Mouse (Mus musculus) midbrain, embryonic 16.5 days (tissue): ENCODE measurements at regions not wholly inside any gene's neighbourhood (a gene's known extent, or its start where the extent isn't known, plus 50 kb on each side); places are given as distances from the start of the nearest gene placed in this dataset.

ENCODE experiments used
- ATAC-seq: fragments of 200-750 bp; cut with Nextera tagmentation; 2 replicates; pipeline ENCODE4 v1.8.0; 2017; ENCODE audit warnings: moderate TSS enrichment
- H3K27ac ChIP-seq: fragments of 300-500 bp; sonication (generic); 2 replicates; pipeline ENCODE4 v1.5.1; 2014; ENCODE audit warnings: mild to moderate bottlenecking, low read length, mixed read lengths
- H3K27me3 ChIP-seq: fragments of 300-500 bp; sonication (generic); 2 replicates; pipeline ENCODE4 v1.6.1; 2014; ENCODE audit warnings: low read depth, low read length, mixed read lengths; ENCODE audit not compliant: control insufficient read depth, insufficient read depth
- H3K36me3 ChIP-seq: fragments of 300-500 bp; sonication (generic); 2 replicates; pipeline ENCODE4 v1.6.1; 2014; ENCODE audit warnings: mild to moderate bottlenecking, low read length, moderate library complexity, mixed read lengths; ENCODE audit not compliant: control insufficient read depth, insufficient read depth
- H3K4me1 ChIP-seq: fragments of 300-500 bp; sonication (generic); 2 replicates; pipeline ENCODE4 v1.6.1; 2014; ENCODE audit warnings: mild to moderate bottlenecking, low read length, mixed read lengths; ENCODE audit not compliant: control insufficient read depth, insufficient read depth
- H3K4me2 ChIP-seq: fragments of 300-500 bp; sonication (generic); 2 replicates; pipeline ENCODE4 v1.6.1; 2014; ENCODE audit warnings: mild to moderate bottlenecking, low read length, mixed read lengths
- H3K4me3 ChIP-seq: fragments of 300-500 bp; sonication (generic); 2 replicates; pipeline ENCODE4 v1.5.1; 2014; ENCODE audit warnings: low read depth, mild to moderate bottlenecking, low read length, moderate library complexity, mixed read lengths
- H3K9ac ChIP-seq: fragments of 300-500 bp; sonication (generic); 2 replicates; pipeline ENCODE4 v1.6.1; 2014; ENCODE audit warnings: low read depth, low read length, mixed read lengths
- H3K9me3 ChIP-seq: fragments of 300-500 bp; sonication (generic); replicated peaks from 2 replicates; pipeline ENCODE4 v1.6.1; 2014; ENCODE audit warnings: mild to moderate bottlenecking, low read length, mixed read lengths; ENCODE audit not compliant: control insufficient read depth, poor library complexity, severe bottlenecking
- WGBS: fragments of 180-500 bp; shearing (Covaris S2); extraction: QIAGEN DNeasy Blood & Tissue Kit; methylation state at CpG from one replicate; pipeline ENCODE4 v1.1.7; 2014; 5-methylcytosine and 5-hydroxymethylcytosine counted together

GRCm38 (mm10) chr9:47153471-47153870 is 154.9 kb downstream of the Gm4791 start:
- no peak for ATAC-seq
- no peak overlapping the region for H3K9ac ChIP-seq
- no peaks in the 10 kb centered on the region for H3K27me3 ChIP-seq
- WGBS, result 76% methylated on average over 7 of the region's 7 CpGs
- H3K4me3 ChIP-seq, result no peak overlapping the region
- no peaks in the 10 kb centered on the region for H3K4me1 ChIP-seq
- no peaks in the 10 kb centered on the region for H3K9me3 ChIP-seq
- H3K36me3 ChIP-seq, result no peaks in the 10 kb centered on the region
- H3K4me2 ChIP-seq, result no peak overlapping the region
- no peak overlapping the region for H3K27ac ChIP-seq

GRCm38 (mm10) chr9:47165480-47166131 is 167.1 kb downstream of the Gm4791 start:
- Histone ChIP-seq H3K4me3 (no peak overlapping the region), H3K36me3 (no peaks in the 10 kb centered on the region), H3K4me2 (no peak overlapping the region), H3K9me3 (no peaks in the 10 kb centered on the region), H3K4me1 (peaks cover 24% of the 10 kb centered on the region), H3K9ac (no peak overlapping the region), H3K27ac (no peak overlapping the region), H3K27me3 (no peaks in the 10 kb centered on the region)
- WGBS, result 48% methylated on average over 8 of the region's 8 CpGs
- no peak for ATAC-seq

GRCm38 (mm10) chr9:47167681-47168240 is 169.2 kb downstream of the Gm4791 start:
- Histone ChIP-seq H3K9ac (0 out of 2 replicates have a peak overlapping the region, but pooled peaks have one; percentile 10), H3K9me3 (no peaks in the 10 kb centered on the region; the same call in 1 of the 2 replicates), H3K27ac (peak overlapping the region; percentile 22; the same call in 1 of the 2 replicates), H3K4me3 (no peak overlapping the region), H3K4me2 (no peak overlapping the region), H3K36me3 (no peaks in the 10 kb centered on the region), H3K27me3 (no peaks in the 10 kb centered on the region), H3K4me1 (peaks cover 24% of the 10 kb centered on the region)
- 51% methylated on average over 20 of the region's 20 CpGs for WGBS
- ATAC-seq, result no peak

- Histone ChIP-seq H3K27me3 (no peaks in the 10 kb centered on the region), H3K4me2 (no peak overlapping the region), H3K9me3 (no peaks in the 10 kb centered on the region; the same call in 1 of the 2 replicates), H3K27ac (no peak overlapping the region), H3K9ac (no peak overlapping the region), H3K4me1 (no peaks in the 10 kb centered on the region), H3K36me3 (no peaks in the 10 kb centered on the region), H3K4me3 (no peak overlapping the region)
- 90% methylated on average over 4 of the region's 4 CpGs for WGBS
- no peak for ATAC-seq
Measured at GRCm38 (mm10) chr9:47176044-47176443, 177.5 kb downstream of the Gm4791 start.

- WGBS, result 64% methylated on average over 3 of the region's 3 CpGs
- Histone ChIP-seq H3K9ac (no peak overlapping the region), H3K4me2 (no peak overlapping the region), H3K36me3 (no peaks in the 10 kb centered on the region), H3K9me3 (no peaks in the 10 kb centered on the region), H3K4me1 (no peaks in the 10 kb centered on the region), H3K4me3 (no peak overlapping the region), H3K27me3 (no peaks in the 10 kb centered on the region), H3K27ac (no peak overlapping the region)
- no peak for ATAC-seq
Measured at GRCm38 (mm10) chr9:47218101-47218500, 219.6 kb downstream of the Gm4791 start.

GRCm38 (mm10) chr9:47223536-47223935 is 225.0 kb downstream of the Gm4791 start:
- H3K4me2 ChIP-seq, result no peak overlapping the region
- no peak overlapping the region for H3K4me3 ChIP-seq
- no peaks in the 10 kb centered on the region for H3K27me3 ChIP-seq
- no peak overlapping the region for H3K9ac ChIP-seq
- no peak overlapping the region for H3K27ac ChIP-seq
- 57% methylated on average over 2 of the region's 2 CpGs for WGBS
- H3K9me3 ChIP-seq, result no peaks in the 10 kb centered on the region
- no peaks in the 10 kb centered on the region for H3K36me3 ChIP-seq
- ATAC-seq, result no peak
- no peaks in the 10 kb centered on the region for H3K4me1 ChIP-seq

- ATAC-seq, result no peak
Measured at GRCm38 (mm10) chr9:47224249-47224648, 225.7 kb downstream of the Gm4791 start.

GRCm38 (mm10) chr9:47226476-47227271 is 228.1 kb downstream of the Gm4791 start:
- Histone ChIP-seq H3K27ac (no peak overlapping the region), H3K4me1 (no peaks in the 10 kb centered on the region), H3K4me3 (no peak overlapping the region), H3K36me3 (no peaks in the 10 kb centered on the region), H3K4me2 (no peak overlapping the region), H3K27me3 (no peaks in the 10 kb centered on the region), H3K9ac (no peak overlapping the region), H3K9me3 (no peaks in the 10 kb centered on the region)
- WGBS, result 87% methylated on average over 16 of the region's 16 CpGs
- ATAC-seq, result no peak

More at GRCm38 (mm10) chr9:47224249-47224648, 225.7 kb downstream of the Gm4791 start:
- Histone ChIP-seq H3K27ac (no peak overlapping the region), H3K27me3 (no peaks in the 10 kb centered on the region), H3K9ac (no peak overlapping the region), H3K4me1 (no peaks in the 10 kb centered on the region), H3K4me2 (no peak overlapping the region), H3K9me3 (no peaks in the 10 kb centered on the region), H3K36me3 (no peaks in the 10 kb centered on the region), H3K4me3 (no peak overlapping the region)
- 96% methylated on average over 1 of the region's 1 CpGs for WGBS

- Histone ChIP-seq H3K9me3 (no peaks in the 10 kb centered on the region), H3K36me3 (no peaks in the 10 kb centered on the region), H3K9ac (no peak overlapping the region), H3K27me3 (no peaks in the 10 kb centered on the region), H3K27ac (no peak overlapping the region), H3K4me3 (no peak overlapping the region), H3K4me2 (no peak overlapping the region), H3K4me1 (no peaks in the 10 kb centered on the region)
- 81% methylated on average over 8 of the region's 8 CpGs for WGBS
- ATAC-seq, result no peak
Measured at GRCm38 (mm10) chr9:47227298-47227697, 228.8 kb downstream of the Gm4791 start.
